Mouse (Mus musculus) cerebellum, adult 2 months (tissue): ENCODE measurements at regions not wholly inside any gene's neighbourhood (a gene's known extent, or its start where the extent isn't known, plus 50 kb on each side); places are given as distances from the start of the nearest gene placed in this dataset.

Experiments used
- CTCF ChIP-seq: fragments of 200-500 bp; IDR thresholded peaks from 2 replicates; pipeline ENCODE4 v1.5.1; 2011; ENCODE audit warnings: low read depth, mild to moderate bottlenecking, control low read depth, low read length, moderate library complexity, borderline replicate concordance; ENCODE audit not compliant: insufficient read depth
- POLR2A ChIP-seq: fragments of 200-500 bp; IDR thresholded peaks from 2 replicates; pipeline ENCODE4 v1.6.1; 2011; ENCODE audit warnings: low read length, control low read depth, borderline replicate concordance; ENCODE audit not compliant: insufficient read depth

- TF ChIP-seq CTCF (no peak), POLR2A (no peak)
Measured at GRCm38 (mm10) chr10:9229116-9229515, 343.2 kb upstream of the Sash1 start.
